Mouse (Mus musculus): ENCODE results near the gene Tmem207. TPM values are rescaled to one million over a fixed set of nuclear protein-coding genes. Genes with fewer than 3 reads are reported as not detected.

The Tmem207 gene
- polyA plus RNA-seq, 2 experiments, result not detected

DNA sequence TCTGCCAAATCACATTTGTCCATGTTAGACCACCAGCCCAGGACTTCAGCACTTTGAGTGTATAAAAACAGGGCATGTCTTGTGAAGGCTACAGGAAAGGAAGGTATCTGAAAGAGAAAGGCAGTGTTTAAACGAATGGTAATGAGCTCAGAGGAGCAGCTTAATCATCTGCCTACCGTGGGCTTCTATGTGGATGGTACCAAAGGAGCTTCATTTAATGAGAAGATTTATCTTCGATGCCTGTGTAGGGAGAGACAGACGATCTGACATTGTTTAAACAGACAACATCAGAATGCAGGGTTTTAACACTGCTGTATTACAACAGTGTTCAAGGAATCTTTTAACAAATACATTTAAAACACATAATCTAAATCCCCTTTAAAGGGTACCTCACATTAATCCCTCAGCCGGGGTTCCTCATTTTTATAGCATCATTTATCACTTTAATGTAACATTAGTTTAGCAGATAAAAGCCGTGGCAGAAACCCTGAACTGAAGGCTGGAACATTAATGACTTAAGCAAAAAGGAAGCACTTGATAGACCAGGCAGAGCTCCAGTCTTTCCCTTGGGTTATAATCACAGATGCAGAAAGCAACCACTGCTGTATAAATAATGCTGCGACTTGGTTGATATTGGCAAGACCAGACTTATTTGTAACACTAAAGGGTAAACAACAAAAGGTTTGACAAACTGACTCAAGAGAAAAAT, 19.8 kb upstream of the Tmem207 start:
- H3K4me1 ChIP-seq (replicated peaks; ENCODE audit: control insufficient read depth in 2 of 2, insufficient read depth in 2 of 2, low read length in 1 of 2), result no peaks in the 10 kb centered on the region
- ATAC-seq (ENCODE audit: insufficient read depth) (no peak), DNase-seq (ENCODE audit: low read depth in 3 of 3, low spot score in 3 of 3) (no peak)
- H3K27me3 ChIP-seq (ENCODE audit: control insufficient read depth, insufficient read depth, low read length), result no peaks in the 10 kb centered on the region
- H3K4me2 ChIP-seq (ENCODE audit: low read depth), result no peak overlapping the region
- 33% methylated on average over 7 of the region's 7 CpGs for WGBS (ENCODE audit: insufficient replicate concordance)
- H3K4me3 ChIP-seq (ENCODE audit: insufficient read depth in 1 of 2, low read depth in 2 of 2, low read length in 2 of 2), result no peak overlapping the region
- no peak for TF ChIP-seq CTCF (IDR thresholded peaks at IDR 0.05; ENCODE audit: low read depth)
- TF ChIP-seq EP300 (IDR thresholded peaks at IDR 0.05; ENCODE audit: low read depth), result no peak
- no peaks in the 10 kb centered on the region for H3K9me3 ChIP-seq (ENCODE audit: control insufficient read depth, low read length)
- no peak overlapping the region for H3K9ac ChIP-seq (replicated peaks)
- H3K36me3 ChIP-seq (replicated peaks; ENCODE audit: control insufficient read depth, insufficient read depth, low read depth), result no peaks in the 10 kb centered on the region
- no peak overlapping the region for H3K27ac ChIP-seq

DNA sequence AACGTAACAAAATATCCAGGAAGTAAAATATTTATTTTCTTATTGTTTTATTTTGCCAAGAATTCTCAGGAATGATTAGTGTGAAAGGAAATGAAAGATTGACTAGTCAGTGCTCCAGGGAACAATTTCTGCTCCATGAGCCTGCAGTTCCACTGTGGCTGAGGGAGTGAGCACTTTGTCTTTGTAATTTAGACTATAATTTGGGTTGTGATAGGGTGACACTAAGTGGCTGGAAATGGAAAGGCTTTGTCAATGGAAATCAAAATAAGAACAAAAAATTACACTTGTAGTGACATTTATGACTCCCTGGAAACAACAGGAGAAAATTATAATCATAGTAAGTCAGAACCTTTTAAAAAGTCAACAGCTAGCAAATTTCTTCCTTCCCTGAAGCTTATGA, 5.7 kb upstream of the Tmem207 start:
- H3K9me3 ChIP-seq (ENCODE audit: control insufficient read depth, low read length), result no peaks in the 10 kb centered on the region
- no peak overlapping the region for H3K4me3 ChIP-seq (ENCODE audit: insufficient read depth in 1 of 2, low read depth in 2 of 2, low read length in 2 of 2)
- WGBS (ENCODE audit: insufficient replicate concordance), result 72% methylated on average over 1 of the region's 1 CpGs
- H3K4me2 ChIP-seq (ENCODE audit: low read depth), result no peak overlapping the region
- DNase-seq (ENCODE audit: low read depth in 3 of 3, low spot score in 3 of 3) (no peak), ATAC-seq (ENCODE audit: insufficient read depth) (no peak)
- H3K27ac ChIP-seq, result no peak overlapping the region
- no peak overlapping the region for H3K9ac ChIP-seq (replicated peaks)
- H3K4me1 ChIP-seq (replicated peaks; ENCODE audit: control insufficient read depth in 2 of 2, insufficient read depth in 2 of 2, low read length in 1 of 2), result no peaks in the 10 kb centered on the region
- no peak for TF ChIP-seq CTCF (IDR thresholded peaks at IDR 0.05; ENCODE audit: low read depth)
- no peak for TF ChIP-seq EP300 (IDR thresholded peaks at IDR 0.05; ENCODE audit: low read depth)
- no peaks in the 10 kb centered on the region for H3K36me3 ChIP-seq (replicated peaks; ENCODE audit: control insufficient read depth, insufficient read depth, low read depth)
- no peaks in the 10 kb centered on the region for H3K27me3 ChIP-seq (ENCODE audit: control insufficient read depth, insufficient read depth, low read length)

DNA sequence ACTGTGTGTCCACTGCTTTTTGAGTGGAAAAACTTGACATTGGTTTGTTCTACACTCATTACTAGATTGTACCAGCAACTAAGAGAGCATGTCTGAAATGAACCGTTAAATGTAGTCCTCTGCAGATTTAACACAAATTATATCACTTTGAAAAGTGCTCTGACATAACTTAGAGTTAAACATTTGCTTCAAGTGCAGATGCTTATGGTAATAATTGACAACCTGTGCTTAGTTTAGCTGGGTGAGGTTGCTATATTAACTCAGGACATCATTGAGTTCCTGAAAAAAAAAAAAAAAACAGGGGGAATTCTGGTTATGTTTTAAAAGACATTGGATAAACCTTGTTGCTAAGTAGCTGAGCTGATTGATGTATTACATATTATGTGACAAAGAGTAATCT, 3.9 kb upstream of the Tmem207 start:
- no peak for ATAC-seq (ENCODE audit: insufficient read depth)
- no peaks in the 10 kb centered on the region for H3K27me3 ChIP-seq (ENCODE audit: control insufficient read depth, insufficient read depth, low read length)
- no peaks in the 10 kb centered on the region for H3K36me3 ChIP-seq (replicated peaks; ENCODE audit: control insufficient read depth, insufficient read depth, low read depth)
- H3K4me2 ChIP-seq (ENCODE audit: low read depth), result no peak overlapping the region
- no peak for DNase-seq (ENCODE audit: low read depth in 3 of 3, low spot score in 3 of 3)
- H3K4me1 ChIP-seq (replicated peaks; ENCODE audit: control insufficient read depth in 2 of 2, insufficient read depth in 2 of 2, low read length in 1 of 2), result no peaks in the 10 kb centered on the region
- no peaks in the 10 kb centered on the region for H3K9me3 ChIP-seq (ENCODE audit: control insufficient read depth, low read length)
- 69% methylated on average over 1 of the region's 1 CpGs for WGBS (ENCODE audit: insufficient replicate concordance)
- no peak overlapping the region for H3K4me3 ChIP-seq (ENCODE audit: insufficient read depth in 1 of 2, low read depth in 2 of 2, low read length in 2 of 2)
- H3K9ac ChIP-seq (replicated peaks), result no peak overlapping the region
- no peak overlapping the region for H3K27ac ChIP-seq
- TF ChIP-seq EP300 (IDR thresholded peaks at IDR 0.05; ENCODE audit: low read depth), result no peak
- TF ChIP-seq CTCF (IDR thresholded peaks at IDR 0.05; ENCODE audit: low read depth), result no peak

DNA sequence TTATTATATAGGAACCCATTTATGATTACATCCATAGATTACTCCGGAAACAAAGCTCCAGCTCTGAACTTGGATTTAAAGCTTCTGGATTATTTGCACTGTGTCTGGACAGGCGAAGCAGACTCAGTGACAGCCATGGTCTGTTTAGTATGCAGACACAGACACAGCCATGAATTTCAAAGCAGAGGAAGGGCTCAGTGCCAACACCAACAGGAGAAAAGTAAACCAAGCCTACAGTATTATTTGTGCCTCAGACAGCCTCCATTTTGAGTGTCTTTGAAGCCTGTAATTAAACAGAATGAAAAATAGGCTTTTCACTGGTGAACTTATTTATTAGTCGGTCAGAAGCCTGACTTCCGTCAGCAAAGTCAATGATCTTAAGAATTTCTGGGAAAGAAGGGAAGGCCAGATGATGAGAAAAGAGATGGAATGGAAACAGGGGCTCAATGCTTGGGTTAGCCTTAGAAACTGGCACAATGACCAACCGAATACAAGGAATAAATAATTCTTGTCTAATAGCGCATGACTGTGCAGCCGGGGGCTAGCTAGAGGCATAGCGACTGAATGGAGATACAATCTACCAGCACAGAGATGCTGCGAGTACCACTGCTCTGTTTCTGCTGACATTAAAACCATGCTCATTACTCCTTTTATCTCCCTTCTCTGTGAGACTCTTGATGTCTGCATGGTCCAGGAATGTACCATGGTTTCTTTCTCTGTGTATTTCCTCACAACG, 1.5 kb upstream of the Tmem207 start:
- Histone ChIP-seq H3K4me2 (ENCODE audit: low read depth) (no peak overlapping the region), H3K27ac (no peak overlapping the region), H3K9ac (replicated peaks) (no peak overlapping the region), H3K27me3 (ENCODE audit: control insufficient read depth, insufficient read depth, low read length) (no peaks in the 10 kb centered on the region), H3K4me1 (replicated peaks; ENCODE audit: control insufficient read depth in 2 of 2, insufficient read depth in 2 of 2, low read length in 1 of 2) (no peaks in the 10 kb centered on the region), H3K36me3 (replicated peaks; ENCODE audit: control insufficient read depth, insufficient read depth, low read depth) (no peaks in the 10 kb centered on the region), H3K9me3 (ENCODE audit: control insufficient read depth, low read length) (no peaks in the 10 kb centered on the region), H3K4me3 (ENCODE audit: insufficient read depth in 1 of 2, low read depth in 2 of 2, low read length in 2 of 2) (no peak overlapping the region)
- 74% methylated on average over 10 of the region's 10 CpGs for WGBS (ENCODE audit: insufficient replicate concordance)
- DNase-seq (ENCODE audit: low read depth in 3 of 3, low spot score in 3 of 3), result no peak
- no peak for ATAC-seq (ENCODE audit: insufficient read depth)
- TF ChIP-seq EP300 (IDR thresholded peaks at IDR 0.05; ENCODE audit: low read depth) (no peak), CTCF (IDR thresholded peaks at IDR 0.05; ENCODE audit: low read depth) (no peak)

DNA sequence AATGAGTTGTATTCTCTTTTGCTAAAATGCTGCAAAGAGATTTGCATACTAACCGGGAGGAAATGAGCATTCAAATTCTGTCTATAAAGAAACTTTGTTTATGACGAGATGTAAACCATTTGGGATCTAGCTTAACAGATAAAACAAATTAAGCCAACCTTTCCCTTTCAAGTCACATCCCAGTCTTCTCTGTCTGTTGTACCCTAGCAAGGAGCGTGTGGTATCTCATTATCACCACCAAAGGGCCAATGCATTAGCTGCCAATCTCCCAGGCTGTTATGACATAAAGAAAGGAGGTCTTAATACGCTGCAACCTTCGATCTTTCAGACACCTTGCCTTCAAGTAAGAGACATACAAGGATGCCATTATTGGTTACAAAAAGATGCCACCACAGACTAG, 737 bp downstream of the Tmem207 start:
- H3K27me3 ChIP-seq (ENCODE audit: control insufficient read depth, insufficient read depth, low read length), result no peaks in the 10 kb centered on the region
- no peaks in the 10 kb centered on the region for H3K36me3 ChIP-seq (replicated peaks; ENCODE audit: control insufficient read depth, insufficient read depth, low read depth)
- no peaks in the 10 kb centered on the region for H3K9me3 ChIP-seq (ENCODE audit: control insufficient read depth, low read length)
- no peak overlapping the region for H3K27ac ChIP-seq
- WGBS (ENCODE audit: insufficient replicate concordance), result 71% methylated on average over 5 of the region's 5 CpGs
- H3K9ac ChIP-seq (replicated peaks), result no peak overlapping the region
- H3K4me3 ChIP-seq (ENCODE audit: insufficient read depth in 1 of 2, low read depth in 2 of 2, low read length in 2 of 2), result no peak overlapping the region
- no peaks in the 10 kb centered on the region for H3K4me1 ChIP-seq (replicated peaks; ENCODE audit: control insufficient read depth in 2 of 2, insufficient read depth in 2 of 2, low read length in 1 of 2)
- ATAC-seq (ENCODE audit: insufficient read depth), result no peak
- no peak for DNase-seq (ENCODE audit: low read depth in 3 of 3, low spot score in 3 of 3)
- TF ChIP-seq EP300 (IDR thresholded peaks at IDR 0.05; ENCODE audit: low read depth) (no peak), CTCF (IDR thresholded peaks at IDR 0.05; ENCODE audit: low read depth) (no peak)
- H3K4me2 ChIP-seq (ENCODE audit: low read depth), result no peak overlapping the region
